In genomic region chr19:43569133-43569532, GRCm38 (mm10) we compare ENCODE assay signal across 20 mouse cellular contexts. TPM values are rescaled to one million over a fixed set of nuclear protein-coding genes. Genes with fewer than 3 reads are reported as not detected.
"Had no signal": no experiment of that assay in that cellular context is flagged by ENCODE, and none has a peak within 500 bp of the region (broad histone marks: within the 10 kb centered on the region; RNA-seq: fewer than 3 reads in every experiment).

No protein-coding gene starts in this region.

- H3K9ac ChIP-seq: neural tube, embryonic 13.5 days; neural tube, embryonic 15.5 days; stomach, embryonic 15.5 days had no signal

- DNase-seq: retina, postnatal 1 day; right cerebral cortex, adult 18-20 months; right cerebral cortex, postnatal 14 days; right cerebral cortex, postnatal 25 days; right cerebral cortex, postnatal 4 days; spleen, adult 18-20 months; thymus, adult 18-20 months; thymus, adult 2 months; thymus, postnatal 14 days; thymus, postnatal 25 days; thymus, postnatal 36 days; thymus, postnatal 4 days had no signal

- H3K27ac ChIP-seq: neural tube, embryonic 13.5 days; neural tube, embryonic 15.5 days; stomach, embryonic 15.5 days; stomach, postnatal 0 days had no signal

- H3K9me3 ChIP-seq: neural tube, embryonic 13.5 days; neural tube, embryonic 15.5 days; stomach, embryonic 15.5 days had no signal

- H3K36me3 ChIP-seq: neural tube, embryonic 13.5 days; neural tube, embryonic 15.5 days; stomach, embryonic 15.5 days had no signal

- H3K4me2 ChIP-seq: neural tube, embryonic 13.5 days; neural tube, embryonic 15.5 days; stomach, embryonic 15.5 days had no signal

- H3K4me3 ChIP-seq: neural tube, embryonic 13.5 days; neural tube, embryonic 15.5 days; stomach, embryonic 15.5 days had no signal

RNA-seq across cellular contexts. Expression of gene Nkx2-3, which starts 43.0 kb away (rescaled TPM):
- total RNA-seq: neutrophil, adult 5-6 weeks had no signal
- polyA plus RNA-seq: neural tube, embryonic 13.5 days; neural tube, embryonic 14.5 days; neural tube, embryonic 15.5 days; thymus, adult 2 months; thymus, postnatal 0 days; urinary bladder, adult 2 months had no signal
